Mouse (Mus musculus): ENCODE results near the gene Mfsd6. TPM values are rescaled to one million over a fixed set of nuclear protein-coding genes. Genes with fewer than 3 reads are reported as not detected.

Gene Mfsd6
- total RNA-seq, 2 experiments from 2014 or later = 68.8 to 70.5 TPM

- DNase-seq (ENCODE audit: low spot score in 2 of 2) = no peak
- intact Hi-C loops (cut with DNase I) = loop anchor here (10.0 kb wide), 1 partner anchor 302 kb away; no protein-coding TSS in a partner anchor
Observed at GRCm38 (mm10) chr1:52652601-52653253, 74.5 kb downstream of the Mfsd6 start.

GRCm38 (mm10) chr1:52650066-52650465 lies 77.2 kb downstream of the Mfsd6 start:
- no peak for DNase-seq (ENCODE audit: low spot score in 2 of 2)

GRCm38 (mm10) chr1:52648153-52649027 lies 78.9 kb downstream of the Mfsd6 start:
- intact Hi-C loops (cut with DNase I) = loop anchor here (2.0 to 5.0 kb wide), 3 partner anchors 100 to 384 kb away; no protein-coding TSS in a partner anchor
- DNase-seq (ENCODE audit: low spot score in 2 of 2) = peak; percentile 86 to 91

More at GRCm38 (mm10) chr1:52650066-52650465, 77.2 kb downstream of the Mfsd6 start:
- intact Hi-C loops (cut with DNase I) = loop anchor here (10.0 kb wide), 1 partner anchor 305 kb away; no protein-coding TSS in a partner anchor

- intact Hi-C loops (cut with DNase I) = no loop called here
- DNase-seq (ENCODE audit: low spot score in 2 of 2) = no peak
Observed at GRCm38 (mm10) chr1:52640736-52641135, 86.5 kb downstream of the Mfsd6 start.

- no peak for DNase-seq (ENCODE audit: low spot score in 2 of 2)
- intact Hi-C loops (cut with DNase I) = no loop called here
Observed at GRCm38 (mm10) chr1:52640266-52640665, 87.0 kb downstream of the Mfsd6 start.

- DNase-seq (ENCODE audit: low spot score in 2 of 2) = no peak
- intact Hi-C loops (cut with DNase I) = no loop called here
Observed at GRCm38 (mm10) chr1:52639090-52639489, 88.2 kb downstream of the Mfsd6 start.

GRCm38 (mm10) chr1:52638101-52638500 lies 89.2 kb downstream of the Mfsd6 start:
- no peak for DNase-seq (ENCODE audit: low spot score in 2 of 2)
- intact Hi-C loops (cut with DNase I) = no loop called here

- no peak for DNase-seq (ENCODE audit: low spot score in 2 of 2)
- intact Hi-C loops (cut with DNase I) = no loop called here
Observed at GRCm38 (mm10) chr1:52635932-52636331, 91.3 kb downstream of the Mfsd6 start.

GRCm38 (mm10) chr1:52634251-52634650 lies 93.0 kb downstream of the Mfsd6 start:
- DNase-seq (ENCODE audit: low spot score in 2 of 2) = no peak

GRCm38 (mm10) chr1:52631570-52631969 lies 95.7 kb downstream of the Mfsd6 start:
- DNase-seq (ENCODE audit: low spot score in 2 of 2) = no peak

More at GRCm38 (mm10) chr1:52634251-52634650, 93.0 kb downstream of the Mfsd6 start:
- intact Hi-C loops (cut with DNase I) = loop anchor here (5.0 kb wide), 2 partner anchors 132 to 332 kb away; partner anchors contain the start of gene Nab1

GRCm38 (mm10) chr1:52630937-52631299 lies 96.3 kb downstream of the Mfsd6 start:
- no peak for DNase-seq (ENCODE audit: low spot score in 2 of 2)
- intact Hi-C loops (cut with DNase I) = loop anchor here (5.0 kb wide), 2 partner anchors 129 to 329 kb away; partner anchors contain the start of gene Nab1

More at GRCm38 (mm10) chr1:52631570-52631969, 95.7 kb downstream of the Mfsd6 start:
- intact Hi-C loops (cut with DNase I) = loop anchor here (5.0 kb wide), 2 partner anchors 129 to 329 kb away; partner anchors contain the start of gene Nab1

- intact Hi-C loops (cut with DNase I) = loop anchor here (5.0 kb wide), 2 partner anchors 128 to 328 kb away; partner anchors contain the start of gene Nab1
Observed at GRCm38 (mm10) chr1:52630248-52630936, 96.9 kb downstream of the Mfsd6 start, which contains the start of gene Nemp2. Gene Nemp2, plus strand, starts transcription at chr1:52630703.

GRCm38 (mm10) chr1:52620442-52620841 lies 106.8 kb downstream of the Mfsd6 start:
- intact Hi-C loops (cut with DNase I) = no loop called here
- DNase-seq (ENCODE audit: low spot score in 2 of 2) = no peak

More at GRCm38 (mm10) chr1:52630248-52630936, 96.9 kb downstream of the Mfsd6 start, which contains the start of gene Nemp2:
- DNase-seq (ENCODE audit: low spot score in 2 of 2) = peak; percentile 92 to 94

- intact Hi-C loops (cut with DNase I) = no loop called here
Observed at GRCm38 (mm10) chr1:52618217-52618616, 109.0 kb downstream of the Mfsd6 start.

GRCm38 (mm10) chr1:52608486-52608885 lies 118.8 kb downstream of the Mfsd6 start:
- no peak for DNase-seq (ENCODE audit: low spot score in 2 of 2)
- intact Hi-C loops (cut with DNase I) = no loop called here

More at GRCm38 (mm10) chr1:52618217-52618616, 109.0 kb downstream of the Mfsd6 start:
- DNase-seq (ENCODE audit: low spot score in 2 of 2) = no peak

GRCm38 (mm10) chr1:52607700-52608099 lies 119.6 kb downstream of the Mfsd6 start:
- intact Hi-C loops (cut with DNase I) = no loop called here
- DNase-seq (ENCODE audit: low spot score in 2 of 2) = no peak

Data from left cerebral cortex, postnatal 14 days (tissue).